Comparison of ENCODE assay signal across 14 mouse cellular contexts in genomic region chr3:101749031-101749632, GRCm38 (mm10).
DNase-seq lines count a peak whose midpoint lies in the region; ATAC-seq and TF ChIP-seq lines count a peak whose summit lies in the region.
"Had no signal": no experiment of that assay in that cellular context is flagged by ENCODE, and none has a peak within 500 bp of the region (broad histone marks: within the 10 kb centered on the region; RNA-seq: fewer than 3 reads in every experiment).

No protein-coding gene starts in this region.

- no peak overlapping the region for H3K4me3 ChIP-seq in hindbrain, postnatal 0 days (ENCODE audit: low read length)
- no peak overlapping the region for H3K4me3 ChIP-seq in hindbrain, embryonic 12.5 days
- no peak overlapping the region for H3K4me3 ChIP-seq in liver, embryonic 12.5 days
- H3K4me3 ChIP-seq: embryonic facial prominence, embryonic 15.5 days; lung, embryonic 15.5 days; myocyte had no signal

- H3K4me1 ChIP-seq in hindbrain, postnatal 0 days (ENCODE audit: insufficient read depth, low read length): no peaks in the 10 kb centered on the region; the same call in 1 of the 2 replicates
- H3K4me1 ChIP-seq in hindbrain, embryonic 12.5 days: 0 out of 2 replicates have a peak, but pooled peaks cover 3% of the 10 kb centered on the region
- H3K4me1 ChIP-seq in liver, embryonic 12.5 days: no peaks in the 10 kb centered on the region
- H3K4me1 ChIP-seq: embryonic facial prominence, embryonic 15.5 days; lung, embryonic 15.5 days had no signal

- TF ChIP-seq CTCF in hindbrain, postnatal 0 days (IDR thresholded peaks at IDR 0.05; ENCODE audit: low read depth): no peak
- no peak for TF ChIP-seq CTCF in brain, embryonic 14.5 days (IDR thresholded peaks at IDR 0.05; ENCODE audit: borderline replicate concordance, extremely low read depth, insufficient read depth, insufficient read length)

- no peaks in the 10 kb centered on the region for H3K36me3 ChIP-seq in hindbrain, postnatal 0 days (ENCODE audit: insufficient read depth, low read length)
- no peaks in the 10 kb centered on the region for H3K36me3 ChIP-seq in hindbrain, embryonic 12.5 days
- H3K36me3 ChIP-seq in liver, embryonic 12.5 days: no peaks in the 10 kb centered on the region
- H3K36me3 ChIP-seq: embryonic facial prominence, embryonic 15.5 days; lung, embryonic 15.5 days had no signal

- DNase-seq in hindbrain, postnatal 0 days (ENCODE audit: low spot score): peak; percentile 20
- DNase-seq in brain, embryonic 14.5 days (ENCODE audit: low read depth): peak; percentile 15
- DNase-seq in frontal cortex, postnatal 14 days (ENCODE audit: low spot score in 2 of 2): peak; percentile 31 to 34
- DNase-seq in right cerebral cortex, postnatal 10 days (ENCODE audit: low spot score in 2 of 2): peak; percentile 78 to 85
- no peak for DNase-seq in spleen, adult 18-20 months
- DNase-seq: adrenal gland, postnatal 36 days; cerebellum, adult 18-20 months; heart, postnatal 14 days had no signal

- no peaks in the 10 kb centered on the region for H3K27me3 ChIP-seq in hindbrain, postnatal 0 days (ENCODE audit: insufficient read depth, low read length)
- no peaks in the 10 kb centered on the region for H3K27me3 ChIP-seq in hindbrain, embryonic 12.5 days
- H3K27me3 ChIP-seq in liver, embryonic 12.5 days (replicated peaks): 0 out of 2 replicates have a peak, but pooled peaks cover 3% of the 10 kb centered on the region
- H3K27me3 ChIP-seq: embryonic facial prominence, embryonic 15.5 days; lung, embryonic 15.5 days had no signal

- H3K9me3 ChIP-seq in hindbrain, postnatal 0 days (ENCODE audit: low read length): no peaks in the 10 kb centered on the region
- H3K9me3 ChIP-seq in hindbrain, embryonic 12.5 days (replicated peaks): no peaks in the 10 kb centered on the region
- no peaks in the 10 kb centered on the region for H3K9me3 ChIP-seq in liver, embryonic 12.5 days (replicated peaks)
- H3K9me3 ChIP-seq: embryonic facial prominence, embryonic 15.5 days; lung, embryonic 15.5 days had no signal

- H3K27ac ChIP-seq in hindbrain, postnatal 0 days: no peak overlapping the region
- no peak overlapping the region for H3K27ac ChIP-seq in hindbrain, embryonic 12.5 days
- H3K27ac ChIP-seq in liver, embryonic 12.5 days: no peak overlapping the region
- H3K27ac ChIP-seq: embryonic facial prominence, embryonic 15.5 days; lung, embryonic 15.5 days had no signal

- 68% methylated on average over 3 of the region's 3 CpGs for WGBS in hindbrain, postnatal 0 days
- 77% methylated on average over 3 of the region's 3 CpGs for WGBS in hindbrain, embryonic 12.5 days
- 58% methylated on average over 3 of the region's 3 CpGs for WGBS in liver, embryonic 12.5 days (ENCODE audit: insufficient replicate concordance)

- no peak overlapping the region for H3K9ac ChIP-seq in hindbrain, postnatal 0 days (replicated peaks; ENCODE audit: low read length)
- no peak overlapping the region for H3K9ac ChIP-seq in hindbrain, embryonic 12.5 days
- H3K9ac ChIP-seq in liver, embryonic 12.5 days: no peak overlapping the region
- H3K9ac ChIP-seq: embryonic facial prominence, embryonic 15.5 days; lung, embryonic 15.5 days had no signal

- no peak overlapping the region for H3K4me2 ChIP-seq in hindbrain, postnatal 0 days (ENCODE audit: low read depth, low read length)
- H3K4me2 ChIP-seq in hindbrain, embryonic 12.5 days (replicated peaks): no peak overlapping the region
- H3K4me2 ChIP-seq in liver, embryonic 12.5 days: no peak overlapping the region
- H3K4me2 ChIP-seq: embryonic facial prominence, embryonic 15.5 days; lung, embryonic 15.5 days had no signal

- no peak for TF ChIP-seq POLR2A in brain, embryonic 14.5 days (IDR thresholded peaks at IDR 0.05; ENCODE audit: borderline replicate concordance, extremely low read depth, insufficient read depth, insufficient read length, poor library complexity, severe bottlenecking)

- peak; percentile 63; the same call in 1 of the 2 replicates for ATAC-seq in hindbrain, postnatal 0 days
- no peak for ATAC-seq in hindbrain, embryonic 12.5 days (ENCODE audit: low FRiP score)
- no peak for ATAC-seq in liver, embryonic 12.5 days
- ATAC-seq: CD4-positive, CD25-positive, alpha-beta regulatory T cell, adult 4 months had no signal

Comparison
In these comparisons a context has a peak if more than half of its experiments do, and no peak if none do; other contexts are left out.
1. DNase-seq: peak in hindbrain, postnatal 0 days (single experiment), brain, embryonic 14.5 days (single experiment), frontal cortex, postnatal 14 days (2 of 2) and right cerebral cortex, postnatal 10 days (2 of 2); none in spleen, adult 18-20 months (0 of 2).